Mouse (Mus musculus) erythroblast, embryonic 14.5 days (primary cell): ENCODE results near the gene Smyd4.

Experiments
- GATA1 ChIP-seq: IDR thresholded peaks from 2 replicates; pipeline ENCODE4 v1.6.1; 2012; ENCODE audit warnings: low read length, inconsistent platforms, mixed read lengths
- TAL1 ChIP-seq: IDR thresholded peaks from 3 replicates; pipeline ENCODE4 v1.6.1; 2012; ENCODE audit warnings: low read length, inconsistent platforms, mixed read lengths

DNA sequence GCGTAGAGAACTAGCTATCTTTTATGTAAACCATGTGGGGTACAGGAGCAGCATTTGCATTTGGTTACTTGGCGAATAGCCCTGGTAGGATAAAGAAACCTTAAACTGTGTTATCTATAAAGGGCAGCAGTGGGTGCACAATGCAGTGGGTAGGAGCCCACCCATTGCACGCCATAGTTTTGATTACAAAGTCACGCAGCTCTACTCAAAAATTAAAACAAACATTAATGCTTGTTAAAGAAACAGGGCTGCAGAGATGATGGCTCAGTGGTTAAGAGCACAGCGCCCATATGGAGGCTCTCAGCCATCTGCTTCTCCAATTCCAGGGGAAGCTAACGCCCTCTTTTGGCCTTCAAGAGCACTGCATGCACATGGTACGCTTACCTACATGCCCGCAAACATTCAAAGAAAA, 24.9 kb upstream of the Smyd4 start:
- TF ChIP-seq GATA1 (no peak), TAL1 (no peak)
